Mouse (Mus musculus) layer of hippocampus, adult 9-11 months (tissue): ENCODE results near the gene Ccdc137.

Experiments
- DNase-seq: peaks from one replicate; pipeline ENCODE4 v3.0.0; 2022

The Ccdc137 gene

GRCm38 (mm10) chr11:120500357-120500756 is 42.4 kb downstream of the Ccdc137 start:
- no peak for DNase-seq

DNA sequence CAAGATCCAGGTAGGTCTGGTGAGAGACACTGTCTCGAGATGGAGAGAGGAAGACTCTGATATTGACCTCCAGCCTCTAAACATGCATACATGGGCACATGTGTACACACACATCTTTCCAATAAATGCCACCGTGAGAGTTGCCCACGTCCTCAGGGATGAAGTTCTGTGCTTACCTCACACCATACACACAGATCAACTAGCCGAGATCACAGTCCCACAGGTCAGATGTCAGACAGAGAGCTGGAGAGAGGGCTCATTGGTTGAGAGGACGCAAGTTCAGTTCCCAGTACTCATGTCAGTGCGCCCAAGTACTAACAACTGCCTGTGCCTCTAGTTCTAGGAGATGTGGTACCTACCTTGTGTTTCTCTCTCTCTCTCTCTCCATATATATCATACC is 43.1 kb downstream of the Ccdc137 start:
- no peak for DNase-seq

DNA sequence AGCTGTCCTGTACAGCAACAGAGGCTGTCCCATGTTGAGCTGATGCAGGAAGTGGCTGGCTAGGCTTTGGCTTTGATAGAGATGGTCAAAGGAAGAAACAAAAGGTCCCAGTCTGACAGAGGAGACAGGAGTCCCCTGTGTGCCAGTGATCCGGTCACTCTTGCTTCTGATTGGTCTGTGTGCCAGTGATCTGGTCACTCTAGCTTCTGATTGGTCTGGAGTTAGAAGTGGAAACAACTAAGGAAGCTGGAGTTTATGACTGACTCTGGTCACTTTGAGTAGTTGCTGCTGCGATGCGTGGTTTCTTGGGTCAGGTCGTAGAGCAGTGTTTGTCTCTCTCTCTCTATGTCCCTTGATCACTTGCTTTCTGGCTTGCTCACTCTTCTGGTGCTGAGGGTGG is 43.8 kb downstream of the Ccdc137 start:
- DNase-seq: no peak

DNA sequence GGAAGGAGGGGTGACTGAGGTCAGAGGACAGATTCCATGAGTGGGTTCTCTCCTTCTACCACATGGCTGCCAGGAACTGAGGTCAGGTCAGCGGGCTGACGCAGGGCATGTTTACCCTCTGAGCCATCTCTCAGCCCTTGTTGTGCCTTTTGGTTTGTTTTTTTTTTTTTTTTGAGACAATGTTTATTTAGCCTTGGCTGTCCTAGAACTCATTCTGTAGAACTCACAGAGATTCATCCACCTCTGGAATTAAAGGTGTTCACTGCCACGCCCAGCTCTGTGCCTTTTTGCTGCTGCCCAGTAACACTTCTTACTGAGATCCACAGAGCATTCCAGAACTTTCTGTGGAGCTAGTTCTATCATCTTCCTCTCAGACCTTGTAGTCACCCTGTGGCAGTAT is 47.7 kb downstream of the Ccdc137 start:
- no peak for DNase-seq

DNA sequence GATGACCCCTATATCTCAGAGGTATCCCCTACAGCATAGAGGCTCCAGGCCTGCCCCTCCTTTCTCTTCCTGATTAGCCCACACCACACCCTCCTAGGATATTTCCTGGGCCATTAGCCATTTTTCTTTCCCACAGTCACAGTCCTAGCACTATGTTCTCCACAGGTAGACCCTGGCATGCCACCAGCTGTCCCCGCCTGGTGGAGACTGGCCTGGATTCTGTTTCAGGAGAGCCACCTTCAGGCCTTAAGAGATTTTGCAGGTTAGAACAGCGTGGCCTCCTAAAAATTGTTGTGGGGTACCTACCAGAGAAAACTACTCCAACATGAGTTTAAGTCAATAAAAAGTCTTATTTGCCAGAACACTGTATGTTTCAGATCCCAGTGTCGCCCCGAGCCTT is 49.0 kb downstream of the Ccdc137 start:
- no peak for DNase-seq

- DNase-seq: no peak
These were observed 49.8 kb downstream of the Ccdc137 start for GRCm38 (mm10) chr11:120507611-120508289.

- no peak for DNase-seq
These were observed 50.5 kb downstream of the Ccdc137 start for GRCm38 (mm10) chr11:120508290-120508870.

DNA sequence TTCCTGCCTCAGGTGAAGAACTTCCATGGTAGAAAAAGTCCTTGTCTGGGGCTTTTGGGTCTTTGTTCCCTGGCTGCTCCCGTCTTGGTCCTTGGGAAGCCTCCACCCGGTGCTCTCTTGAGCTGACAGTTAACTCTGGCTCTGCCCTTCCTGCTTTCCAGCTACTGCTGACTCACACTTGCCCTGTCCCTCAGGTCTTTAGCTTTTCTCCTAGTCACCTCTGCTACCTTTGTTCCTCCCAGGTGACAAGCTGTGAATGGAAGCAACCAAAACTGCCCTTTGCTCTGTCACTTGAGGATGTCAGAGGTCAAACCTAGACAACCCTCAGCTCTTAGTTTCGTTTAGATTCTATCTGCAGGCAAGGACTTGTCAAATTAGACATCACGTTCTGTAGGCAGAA is 52.0 kb downstream of the Ccdc137 start:
- no peak for DNase-seq

DNA sequence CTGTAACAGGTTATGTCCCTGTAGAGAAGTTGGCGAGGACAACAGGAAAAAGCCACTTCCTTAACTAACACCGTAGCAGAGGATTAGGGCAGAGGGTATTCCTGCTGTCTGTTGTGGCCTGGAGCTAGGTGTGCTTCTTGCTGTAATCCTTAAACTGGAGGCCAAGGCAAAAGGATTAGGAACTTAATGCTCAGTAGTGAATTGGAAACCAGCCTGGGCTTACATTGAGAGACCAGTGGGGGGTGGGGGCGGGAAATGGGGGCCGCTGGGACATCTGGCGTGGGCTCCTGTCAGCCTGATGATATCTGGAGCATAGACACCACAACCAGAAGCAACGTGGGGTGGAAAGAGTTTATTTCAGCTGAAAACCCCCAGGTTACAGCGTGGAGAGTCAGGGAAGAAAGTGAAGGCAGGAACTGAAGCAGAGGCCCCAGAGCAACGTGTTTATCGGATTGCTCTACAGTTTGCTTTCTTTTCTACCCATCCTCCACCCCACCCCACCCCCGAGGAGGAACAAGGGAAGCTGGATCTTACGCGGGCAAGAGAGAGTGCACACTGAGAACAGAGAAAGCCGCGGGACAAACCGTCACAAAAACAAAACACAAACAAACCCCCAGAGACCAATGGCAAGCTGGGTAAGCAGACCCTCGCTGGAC is 52.6 kb downstream of the Ccdc137 start:
- no peak for DNase-seq

DNA sequence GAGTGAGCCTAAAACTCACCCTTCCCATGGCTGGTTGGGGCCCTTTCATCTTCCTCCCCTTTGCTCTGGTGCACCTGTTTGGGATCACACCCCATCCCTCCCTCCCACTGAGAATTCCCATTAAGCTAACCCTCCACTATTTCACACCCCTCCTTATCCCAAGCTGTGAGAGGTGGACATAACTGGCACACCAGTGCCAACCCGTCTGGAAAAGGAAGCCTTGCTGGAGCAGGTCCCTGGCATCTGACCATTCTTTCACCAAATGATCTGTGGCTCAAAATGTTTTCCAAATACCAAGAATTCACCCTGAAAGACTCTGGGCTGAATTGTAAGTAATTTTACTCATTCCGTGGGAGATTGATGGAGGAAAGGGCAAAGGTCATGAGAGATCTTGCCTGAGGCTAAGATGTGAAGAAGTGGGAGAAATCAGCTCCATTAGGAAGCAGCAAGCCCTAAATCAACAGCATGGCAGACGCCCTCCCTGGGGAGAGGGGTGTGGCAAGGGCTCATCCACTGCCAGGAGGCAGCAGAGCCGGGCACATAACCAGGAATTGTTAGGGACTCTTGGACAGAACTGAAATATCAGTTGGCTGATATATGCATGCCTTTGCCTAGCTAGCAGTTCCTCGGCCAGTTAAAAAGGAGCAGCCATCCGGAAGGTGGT is 55.0 kb downstream of the Ccdc137 start:
- no peak for DNase-seq
